Mouse (Mus musculus) kidney, adult 2 months (tissue): Measurements from ENCODE around the gene Fgfr4. TPM values are rescaled to one million over a fixed set of nuclear protein-coding genes. Genes with fewer than 3 reads are reported as not detected.
A peak's percentile ranks its signal among the peaks of the same experiment; 100 is the strongest.

Experiments used
- DNase-seq: peaks from one replicate; pipeline ENCODE4 v3.0.0; 2021
- H3K27ac ChIP-seq: fragments of 200-500 bp; 2 replicates; pipeline ENCODE4 v1.5.1; 2012; ENCODE audit warnings: low read depth, low read length, control low read depth, inconsistent platforms; ENCODE audit not compliant: insufficient read depth
- H3K27me3 ChIP-seq: fragments of 200-500 bp; replicated peaks from 2 replicates; pipeline ENCODE4 v1.6.1; 2012; ENCODE audit warnings: mild to moderate bottlenecking, moderate library complexity, low read length, inconsistent platforms; ENCODE audit not compliant: control insufficient read depth, insufficient read depth
- H3K36me3 ChIP-seq: fragments of 200-500 bp; 2 replicates; pipeline ENCODE4 v1.6.1; 2012; ENCODE audit warnings: mild to moderate bottlenecking, moderate library complexity, low read length, inconsistent platforms; ENCODE audit not compliant: control insufficient read depth, insufficient read depth
- H3K4me1 ChIP-seq: fragments of 200-500 bp; 2 replicates; pipeline ENCODE4 v1.6.1; 2011; ENCODE audit warnings: low read length; ENCODE audit not compliant: control insufficient read depth, insufficient read depth
- H3K4me3 ChIP-seq: fragments of 200-500 bp; 2 replicates; pipeline ENCODE4 v1.5.1; 2011; ENCODE audit warnings: mild to moderate bottlenecking, low read depth, low read length, control low read depth; ENCODE audit not compliant: insufficient read depth
- CTCF ChIP-seq: fragments of 200-500 bp; conservative IDR thresholded peaks from 2 replicates; pipeline ENCODE4 v1.5.1; 2011; ENCODE audit warnings: low read depth, mild to moderate bottlenecking, control low read depth, low read length, moderate library complexity, mixed read lengths; ENCODE audit not compliant: insufficient read depth, insufficient read length
- POLR2A ChIP-seq: fragments of 200-500 bp; IDR thresholded peaks from one replicate; pipeline ENCODE4 v1.6.1; 2011; ENCODE audit warnings: low read depth, low read length, control low read depth
- WGBS: fragments of 180-500 bp; shearing (Covaris S2); methylation state at CpG from one replicate; pipeline ENCODE4 v1.1.7; 2018; 5-methylcytosine and 5-hydroxymethylcytosine counted together
- polyA plus RNA-seq: library from polyadenylated mRNA; depleted of rRNA; stranded (reverse); fragments of >200 nt; gene quantifications from 2 replicates; pipeline ENCODE4 v1.2.3, GENCODE M21; 2012

Gene Fgfr4
- polyA plus RNA-seq, 1 experiment, result 35.3 TPM

DNA sequence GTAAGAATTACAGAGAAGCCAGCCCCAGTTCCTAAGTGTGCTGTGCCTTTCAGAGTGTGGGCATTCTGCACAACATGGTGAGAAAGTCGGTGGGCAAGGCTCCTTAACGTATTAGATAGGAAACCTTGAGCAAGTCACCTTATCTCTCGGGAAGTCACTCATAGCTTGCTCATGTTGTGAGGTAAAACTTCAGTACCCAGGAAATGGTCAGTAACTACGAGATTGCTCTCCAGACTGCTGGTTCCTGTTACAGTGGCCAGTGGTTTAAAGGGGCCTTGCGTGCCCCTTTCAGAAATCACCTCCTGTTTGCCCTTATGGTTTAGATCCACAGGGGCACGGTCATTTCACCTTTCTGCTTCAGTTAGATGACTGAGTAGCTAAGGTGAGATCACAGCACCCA, 38.1 kb upstream of the Fgfr4 start:
- WGBS, result 86% methylated on average over 6 of the region's 6 CpGs
- TF ChIP-seq POLR2A (no peak), CTCF (no peak)
- H3K27me3 ChIP-seq, result no peaks in the 10 kb centered on the region
- DNase-seq, result no peak
- H3K4me1 ChIP-seq, result no peaks in the 10 kb centered on the region
- H3K4me3 ChIP-seq, result no peak overlapping the region
- H3K27ac ChIP-seq, result no peak overlapping the region
- no peaks in the 10 kb centered on the region for H3K36me3 ChIP-seq

DNA sequence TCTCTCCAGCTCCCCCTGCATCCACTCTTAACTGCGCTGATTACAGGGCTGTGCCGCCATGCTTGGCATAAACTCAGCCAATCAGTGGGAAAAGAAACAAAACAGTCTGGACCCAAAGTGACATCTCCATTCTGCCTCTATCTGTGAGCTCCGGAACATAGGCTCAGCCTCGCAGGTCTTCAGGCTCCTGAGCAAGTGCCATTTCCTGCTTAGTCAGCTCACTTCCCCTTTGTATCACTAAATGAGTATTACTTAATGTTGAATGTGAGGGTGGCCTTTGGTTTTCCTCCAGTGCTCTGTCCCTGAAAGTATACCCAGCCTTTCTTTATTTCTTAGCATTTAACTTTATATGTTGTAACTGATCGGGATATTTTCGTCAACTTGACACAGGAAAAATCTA, 27.5 kb upstream of the Fgfr4 start:
- no peak overlapping the region for H3K27ac ChIP-seq
- no peaks in the 10 kb centered on the region for H3K27me3 ChIP-seq
- TF ChIP-seq POLR2A (no peak), CTCF (no peak)
- WGBS, result 85% methylated on average over 6 of the region's 6 CpGs
- no peak overlapping the region for H3K4me3 ChIP-seq
- peaks cover 5% of the 10 kb centered on the region; the same call in 1 of the 2 replicates for H3K36me3 ChIP-seq
- no peak for DNase-seq
- H3K4me1 ChIP-seq, result no peaks in the 10 kb centered on the region

DNA sequence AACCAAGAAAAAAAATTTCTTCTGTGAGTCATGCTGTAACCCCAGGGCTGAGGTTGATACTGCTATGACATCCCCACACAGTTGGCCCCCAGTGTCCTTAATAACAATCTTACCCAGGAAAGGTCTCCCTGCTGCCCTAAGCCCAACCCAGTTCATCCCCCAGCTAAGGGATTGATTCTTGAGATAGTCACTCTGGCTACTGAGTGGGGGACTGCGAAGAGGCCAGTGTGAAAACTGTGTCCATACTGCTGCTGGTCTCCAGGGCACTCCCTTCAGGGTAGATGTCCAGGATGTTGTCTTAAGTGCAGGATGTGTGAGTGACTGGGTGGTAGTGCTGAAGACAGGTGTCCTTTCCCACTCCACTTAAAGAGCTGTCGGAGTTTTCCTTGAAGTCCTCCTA, 19.0 kb upstream of the Fgfr4 start, which contains the start of gene Gm17617:
Gene Gm17617 (minus strand): TSS at position 101 of the 400 bp plus-strand sequence.
- 98% methylated on average over 2 of the region's 2 CpGs for WGBS
- H3K4me1 ChIP-seq, result no peaks in the 10 kb centered on the region
- H3K4me3 ChIP-seq, result no peak within 1 kb of the TSS
- 0 out of 2 replicates have a peak, but pooled peaks cover 3% of the 10 kb centered on the region for H3K36me3 ChIP-seq
- H3K27me3 ChIP-seq, result no peaks in the 10 kb centered on the region
- no peak within 1 kb of the TSS for H3K27ac ChIP-seq
- no peak for DNase-seq
- TF ChIP-seq POLR2A, result no peak
- TF ChIP-seq CTCF, result no peak

DNA sequence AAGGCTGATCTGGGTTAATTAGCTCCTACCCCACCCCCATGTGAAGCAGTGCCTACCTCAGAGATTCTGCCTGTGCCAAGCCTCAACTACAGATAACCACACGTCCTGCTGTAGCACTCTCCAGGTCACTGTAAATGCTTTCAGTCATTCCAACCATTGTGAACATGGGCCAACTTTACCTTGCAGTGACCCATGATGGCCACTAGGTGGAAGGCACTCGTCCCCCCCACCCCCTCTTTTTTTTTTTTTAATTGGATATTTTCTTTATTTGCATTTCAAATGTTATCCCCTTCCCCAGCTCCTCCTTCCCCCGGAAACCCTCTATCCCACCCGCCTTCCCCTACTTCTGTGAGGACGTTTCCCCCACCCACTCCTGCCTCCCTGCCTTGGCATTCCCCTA, 17.1 kb upstream of the Fgfr4 start:
- TF ChIP-seq CTCF, result peak; percentile 61
- no peak for TF ChIP-seq POLR2A
- H3K4me3 ChIP-seq, result no peak overlapping the region
- H3K27me3 ChIP-seq, result no peaks in the 10 kb centered on the region
- WGBS, result 9% methylated on average over 5 of the region's 5 CpGs
- H3K36me3 ChIP-seq, result no peaks in the 10 kb centered on the region
- no peaks in the 10 kb centered on the region for H3K4me1 ChIP-seq
- no peak overlapping the region for H3K27ac ChIP-seq
- DNase-seq, result peak; percentile 30

DNA sequence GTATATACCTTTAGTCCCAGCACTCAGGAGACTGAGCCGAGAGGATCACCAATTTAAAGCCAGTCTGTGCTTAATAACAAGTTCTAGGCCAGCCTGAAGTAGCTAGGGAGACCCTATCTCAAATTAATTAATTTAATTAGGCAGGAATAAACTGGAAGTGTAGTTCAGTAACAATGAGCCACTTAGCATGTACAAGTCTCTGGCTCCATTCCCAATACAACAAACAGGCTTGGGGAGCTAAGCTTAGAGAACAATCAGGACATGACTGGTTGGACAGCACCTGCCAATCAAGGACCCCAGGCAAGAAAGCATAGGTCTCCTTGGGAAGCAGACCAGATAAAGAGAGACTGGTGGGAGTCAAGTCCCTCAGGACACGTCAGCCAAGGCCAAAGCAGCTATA, 12.2 kb upstream of the Fgfr4 start:
- Histone ChIP-seq H3K4me3 (no peak overlapping the region), H3K27ac (no peak overlapping the region), H3K4me1 (no peaks in the 10 kb centered on the region), H3K36me3 (no peaks in the 10 kb centered on the region), H3K27me3 (no peaks in the 10 kb centered on the region)
- 93% methylated on average over 2 of the region's 2 CpGs for WGBS
- DNase-seq, result no peak
- TF ChIP-seq POLR2A, result no peak
- no peak for TF ChIP-seq CTCF

DNA sequence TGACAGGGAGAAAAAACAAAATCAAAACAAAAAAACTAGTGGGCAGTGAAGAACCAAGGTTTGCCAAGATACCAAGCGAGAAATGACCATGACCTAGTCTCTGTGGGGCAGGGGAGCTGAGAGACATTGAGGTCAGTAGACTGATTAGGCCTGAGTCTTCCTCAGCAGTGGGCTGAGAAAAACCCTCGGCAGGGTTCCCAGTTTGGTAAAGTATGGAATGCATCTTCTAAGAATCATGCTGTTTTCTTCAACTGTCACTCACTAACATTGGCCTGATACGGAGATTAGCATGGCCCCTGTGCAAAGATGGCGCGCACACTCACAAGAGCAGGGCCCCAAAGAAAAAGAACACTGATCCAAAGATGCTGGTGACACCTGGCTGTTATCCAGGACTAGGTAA, 1.5 kb downstream of the Fgfr4 start:
- DNase-seq, result no peak

DNA sequence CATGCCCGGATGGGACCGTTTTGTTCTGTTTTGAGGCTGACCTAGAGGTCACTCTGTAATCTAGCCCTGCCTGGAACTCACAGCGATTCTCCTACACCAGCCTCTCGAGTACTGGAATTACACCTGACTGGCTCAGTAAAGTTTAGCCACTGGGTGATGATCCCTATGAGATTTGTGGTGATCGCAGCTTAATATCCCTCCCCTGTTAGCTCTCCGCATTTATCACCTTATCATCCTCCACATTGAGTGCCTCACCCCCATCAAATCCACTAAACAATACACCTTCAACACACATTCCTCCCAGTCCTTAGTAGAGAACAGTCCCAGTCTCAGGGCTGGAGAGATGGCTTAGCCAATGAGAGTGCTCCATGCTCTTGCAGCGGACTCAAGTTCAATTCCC, 9.9 kb downstream of the Fgfr4 start:
- Histone ChIP-seq H3K4me1 (no peaks in the 10 kb centered on the region), H3K36me3 (no peaks in the 10 kb centered on the region; the same call in 1 of the 2 replicates)
- WGBS, result 51% methylated on average over 7 of the region's 7 CpGs

More for the DNA sequence above, 1.5 kb downstream of the Fgfr4 start:
- no peaks in the 10 kb centered on the region for H3K27me3 ChIP-seq
- H3K4me1 ChIP-seq, result peaks cover 3% of the 10 kb centered on the region; the same call in 1 of the 2 replicates
- no peak overlapping the region for H3K4me3 ChIP-seq
- H3K36me3 ChIP-seq, result no peaks in the 10 kb centered on the region
- TF ChIP-seq POLR2A, result no peak
- WGBS, result 68% methylated on average over 5 of the region's 5 CpGs
- H3K27ac ChIP-seq, result no peak overlapping the region

DNA sequence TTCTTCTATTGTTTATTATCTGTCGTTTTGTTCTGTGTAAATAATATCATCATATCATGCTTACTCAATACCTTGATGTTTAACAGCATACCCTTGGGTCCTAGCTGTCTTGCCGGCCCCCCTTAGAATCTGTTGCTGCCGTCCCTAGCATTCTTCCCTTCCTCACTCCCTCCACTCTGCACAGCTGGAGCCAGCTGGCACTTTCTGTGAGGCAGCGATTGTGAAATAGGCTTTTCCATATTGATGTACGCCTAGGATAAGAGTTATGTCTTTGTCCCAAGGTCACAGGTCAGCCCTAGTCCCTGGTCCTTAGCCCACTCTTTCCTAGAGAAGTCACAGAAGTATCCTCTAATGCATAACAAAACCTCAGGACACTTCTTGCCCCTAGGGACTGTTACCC, 11.1 kb downstream of the Fgfr4 start:
- peak; percentile 38 for DNase-seq
- Histone ChIP-seq H3K27me3 (no peaks in the 10 kb centered on the region), H3K4me3 (no peak overlapping the region), H3K4me1 (peaks cover 6% of the 10 kb centered on the region; the same call in 1 of the 2 replicates), H3K36me3 (no peaks in the 10 kb centered on the region; the same call in 1 of the 2 replicates), H3K27ac (no peak overlapping the region)
- WGBS, result 54% methylated on average over 5 of the region's 5 CpGs
- TF ChIP-seq POLR2A (no peak), CTCF (no peak)

More for the DNA sequence above, 9.9 kb downstream of the Fgfr4 start:
- no peak overlapping the region for H3K4me3 ChIP-seq
- H3K27ac ChIP-seq, result no peak overlapping the region
- DNase-seq, result no peak
- H3K27me3 ChIP-seq, result no peaks in the 10 kb centered on the region
- no peak for TF ChIP-seq POLR2A
